Mouse (Mus musculus): ENCODE measurements around the gene E130308A19Rik.

The E130308A19Rik gene

GRCm38 (mm10) chr4:59675699-59676098 is 49.7 kb downstream of the E130308A19Rik start:
- in situ Hi-C loops (cut with MboI; ENCODE audit: unreplicated experiment in 2 of 2): loop anchor here in 1 of 2 experiments (5.0 kb wide), 1 partner anchor 38 kb away; no protein-coding TSS in a partner anchor

GRCm38 (mm10) chr4:59681383-59681782 is 55.4 kb downstream of the E130308A19Rik start:
- in situ Hi-C loops (cut with MboI; ENCODE audit: unreplicated experiment in 2 of 2): no loop called here

GRCm38 (mm10) chr4:59682491-59682890 is 56.5 kb downstream of the E130308A19Rik start:
- in situ Hi-C loops (cut with MboI; ENCODE audit: unreplicated experiment in 2 of 2): no loop called here

- in situ Hi-C loops (cut with MboI; ENCODE audit: unreplicated experiment in 2 of 2): no loop called here
Observed at GRCm38 (mm10) chr4:59682950-59683349, 56.9 kb downstream of the E130308A19Rik start.

GRCm38 (mm10) chr4:59684306-59684705 is 58.3 kb downstream of the E130308A19Rik start:
- in situ Hi-C loops (cut with MboI; ENCODE audit: unreplicated experiment in 2 of 2): no loop called here

GRCm38 (mm10) chr4:59686716-59687115 is 60.7 kb downstream of the E130308A19Rik start:
- in situ Hi-C loops (cut with MboI; ENCODE audit: unreplicated experiment in 2 of 2): no loop called here

- in situ Hi-C loops (cut with MboI; ENCODE audit: unreplicated experiment in 2 of 2): no loop called here
Observed at GRCm38 (mm10) chr4:59689055-59689454, 63.0 kb downstream of the E130308A19Rik start.

- in situ Hi-C loops (cut with MboI; ENCODE audit: unreplicated experiment in 2 of 2): no loop called here
Observed at GRCm38 (mm10) chr4:59690145-59690544, 64.1 kb downstream of the E130308A19Rik start.

- in situ Hi-C loops (cut with MboI; ENCODE audit: unreplicated experiment in 2 of 2): no loop called here
Observed at GRCm38 (mm10) chr4:59696846-59697245, 70.8 kb downstream of the E130308A19Rik start.

- in situ Hi-C loops (cut with MboI; ENCODE audit: unreplicated experiment in 2 of 2): no loop called here
Observed at GRCm38 (mm10) chr4:59697869-59698268, 71.9 kb downstream of the E130308A19Rik start.

- in situ Hi-C loops (cut with MboI; ENCODE audit: unreplicated experiment in 2 of 2): no loop called here
Observed at GRCm38 (mm10) chr4:59699014-59699792, 73.2 kb downstream of the E130308A19Rik start.

GRCm38 (mm10) chr4:59709321-59709720 is 83.3 kb downstream of the E130308A19Rik start:
- in situ Hi-C loops (cut with MboI; ENCODE audit: unreplicated experiment in 2 of 2): no loop called here

GRCm38 (mm10) chr4:59710736-59711389 is 84.9 kb downstream of the E130308A19Rik start:
- in situ Hi-C loops (cut with MboI; ENCODE audit: unreplicated experiment in 2 of 2): no loop called here

- in situ Hi-C loops (cut with MboI; ENCODE audit: unreplicated experiment in 2 of 2): no loop called here
Observed at GRCm38 (mm10) chr4:59712451-59712850, 86.4 kb downstream of the E130308A19Rik start.

GRCm38 (mm10) chr4:59712955-59713354 is 86.9 kb downstream of the E130308A19Rik start:
- in situ Hi-C loops (cut with MboI; ENCODE audit: unreplicated experiment in 2 of 2): no loop called here

GRCm38 (mm10) chr4:59714472-59714871 is 88.5 kb downstream of the E130308A19Rik start:
- in situ Hi-C loops (cut with MboI; ENCODE audit: unreplicated experiment in 2 of 2): no loop called here

GRCm38 (mm10) chr4:59714926-59715325 is 88.9 kb downstream of the E130308A19Rik start:
- in situ Hi-C loops (cut with MboI; ENCODE audit: unreplicated experiment in 2 of 2): no loop called here

GRCm38 (mm10) chr4:59715531-59715930 is 89.5 kb downstream of the E130308A19Rik start:
- in situ Hi-C loops (cut with MboI; ENCODE audit: unreplicated experiment in 2 of 2): no loop called here

GRCm38 (mm10) chr4:59717349-59717748 is 91.3 kb downstream of the E130308A19Rik start:
- in situ Hi-C loops (cut with MboI; ENCODE audit: unreplicated experiment in 2 of 2): no loop called here

- in situ Hi-C loops (cut with MboI; ENCODE audit: unreplicated experiment in 2 of 2): no loop called here
Observed at GRCm38 (mm10) chr4:59718542-59718941, 92.5 kb downstream of the E130308A19Rik start.

GRCm38 (mm10) chr4:59719481-59720355 is 93.7 kb downstream of the E130308A19Rik start:
- in situ Hi-C loops (cut with MboI; ENCODE audit: unreplicated experiment in 2 of 2): no loop called here

Measured in v-Abl transformed pro-B cells (cell line).